Mouse (Mus musculus): ENCODE data around the gene Tbc1d8b. TPM values are rescaled to one million over a fixed set of nuclear protein-coding genes. Genes with fewer than 3 reads are reported as not detected.

The Tbc1d8b gene
- polyA plus RNA-seq, 1 experiment from 2014 or later, result 3.4 TPM

DNA sequence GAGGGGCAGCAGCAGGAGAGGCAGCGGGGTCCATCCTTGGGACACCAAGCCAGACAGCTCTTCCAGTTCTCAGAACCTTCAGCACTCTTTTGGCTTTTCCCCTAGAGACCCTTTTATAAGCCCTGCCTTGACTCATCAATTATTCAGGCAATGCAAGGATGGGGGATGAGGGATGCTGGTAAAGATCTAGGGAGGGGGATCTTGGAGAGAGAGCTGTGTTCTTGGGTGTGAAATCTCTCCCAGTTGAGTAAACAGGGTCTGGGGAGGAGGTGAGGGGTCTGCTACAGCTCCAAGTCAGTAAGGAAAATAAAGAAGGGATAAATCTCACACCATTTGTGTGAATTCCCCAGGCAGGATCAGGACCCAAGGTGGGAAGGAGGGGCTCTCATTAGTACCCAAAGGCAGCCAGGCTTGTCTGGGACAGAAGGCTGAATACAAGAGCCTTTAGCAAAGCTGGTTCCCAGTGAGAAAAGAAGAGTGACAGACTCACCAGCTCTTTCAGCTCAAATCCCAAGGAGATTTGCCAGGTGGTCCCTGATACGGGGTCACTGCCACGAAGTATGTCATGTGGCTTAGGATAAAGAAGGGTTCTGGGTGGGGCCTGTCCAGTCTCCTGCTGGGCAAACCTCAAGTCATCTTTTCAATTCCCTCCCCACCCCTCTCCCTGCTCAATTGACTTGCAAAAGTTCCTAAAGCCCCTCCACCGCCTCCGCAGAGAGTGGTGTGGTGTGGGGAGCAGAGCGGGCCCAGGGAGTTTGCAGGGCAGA lies 97.7 kb downstream of the Tbc1d8b start, which contains the start of gene Ripply1:
TSS of gene Ripply1 (minus strand) at position 76 of the 767 bp plus-strand sequence.
- H3K27me3 ChIP-seq (replicated peaks), result 0 out of 2 replicates have a peak, but pooled peaks cover 5% of the 10 kb centered on the region
- no peak within 1 kb of the TSS for H3K27ac ChIP-seq
- no peak within 1 kb of the TSS for H3K4me3 ChIP-seq (replicated peaks)
- ATAC-seq, result no peak
- 61% methylated on average over 6 of the region's 6 CpGs for WGBS
- H3K4me1 ChIP-seq (replicated peaks), result no peaks in the 10 kb centered on the region
- H3K4me2 ChIP-seq (replicated peaks), result no peak within 1 kb of the TSS
- H3K36me3 ChIP-seq, result no peaks in the 10 kb centered on the region
- no peaks in the 10 kb centered on the region for H3K9me3 ChIP-seq
- no peak within 1 kb of the TSS for H3K9ac ChIP-seq

DNA sequence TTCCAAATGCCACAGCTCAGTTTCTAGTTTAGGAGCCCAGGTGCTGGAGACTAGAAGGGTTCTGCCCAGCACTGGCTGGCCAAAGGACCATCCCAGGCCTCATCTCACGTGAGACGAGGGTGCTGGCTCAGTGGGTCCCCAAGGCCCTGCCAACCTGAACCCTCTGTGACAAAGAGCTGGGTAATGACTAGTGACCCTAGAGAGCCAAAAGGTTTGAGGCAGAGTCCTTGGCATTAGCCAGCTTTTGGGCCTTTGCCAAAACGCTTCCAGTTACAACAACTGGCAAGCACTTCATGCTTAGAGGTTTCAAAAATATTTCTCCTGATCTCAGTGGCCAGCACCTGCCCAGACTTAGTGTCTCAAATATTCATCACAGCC lies 98.2 kb downstream of the Tbc1d8b start:
- Histone ChIP-seq H3K27me3 (replicated peaks) (0 out of 2 replicates have a peak, but pooled peaks cover 5% of the 10 kb centered on the region), H3K36me3 (no peaks in the 10 kb centered on the region), H3K9ac (no peak overlapping the region), H3K27ac (no peak overlapping the region), H3K9me3 (no peaks in the 10 kb centered on the region), H3K4me1 (replicated peaks) (no peaks in the 10 kb centered on the region), H3K4me3 (replicated peaks) (no peak overlapping the region), H3K4me2 (replicated peaks) (no peak overlapping the region)
- ATAC-seq, result no peak
- 75% methylated on average over 3 of the region's 3 CpGs for WGBS

DNA sequence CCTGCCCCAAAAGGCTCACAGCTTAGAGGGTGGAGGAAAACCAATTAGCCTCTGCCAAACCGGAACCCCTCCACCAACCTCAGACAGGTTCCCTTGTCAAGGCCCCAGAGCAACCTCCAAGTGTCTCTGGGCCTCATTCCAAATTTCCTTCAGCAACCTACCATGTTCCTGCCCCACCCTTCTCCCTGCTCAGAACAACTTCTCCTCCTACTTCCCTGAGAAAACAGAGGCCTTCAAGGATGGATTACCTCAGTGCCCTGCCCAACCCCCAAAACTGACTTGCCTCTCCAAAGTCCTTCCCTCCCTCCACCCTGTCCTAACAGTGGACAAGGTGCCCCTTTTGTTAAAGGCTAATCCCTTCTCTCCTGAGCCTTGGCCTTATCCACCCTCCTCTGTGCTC lies 101.0 kb downstream of the Tbc1d8b start:
- H3K9ac ChIP-seq, result no peak overlapping the region
- 37% methylated on average over 1 of the region's 1 CpGs for WGBS
- H3K27ac ChIP-seq, result no peak overlapping the region
- H3K27me3 ChIP-seq (replicated peaks), result 0 out of 2 replicates have a peak, but pooled peaks cover 5% of the 10 kb centered on the region
- H3K4me3 ChIP-seq (replicated peaks), result no peak overlapping the region
- ATAC-seq, result peak; percentile 28; the same call in 1 of the 2 replicates
- no peaks in the 10 kb centered on the region for H3K9me3 ChIP-seq
- H3K4me2 ChIP-seq (replicated peaks), result no peak overlapping the region
- H3K4me1 ChIP-seq (replicated peaks), result no peaks in the 10 kb centered on the region
- no peaks in the 10 kb centered on the region for H3K36me3 ChIP-seq

DNA sequence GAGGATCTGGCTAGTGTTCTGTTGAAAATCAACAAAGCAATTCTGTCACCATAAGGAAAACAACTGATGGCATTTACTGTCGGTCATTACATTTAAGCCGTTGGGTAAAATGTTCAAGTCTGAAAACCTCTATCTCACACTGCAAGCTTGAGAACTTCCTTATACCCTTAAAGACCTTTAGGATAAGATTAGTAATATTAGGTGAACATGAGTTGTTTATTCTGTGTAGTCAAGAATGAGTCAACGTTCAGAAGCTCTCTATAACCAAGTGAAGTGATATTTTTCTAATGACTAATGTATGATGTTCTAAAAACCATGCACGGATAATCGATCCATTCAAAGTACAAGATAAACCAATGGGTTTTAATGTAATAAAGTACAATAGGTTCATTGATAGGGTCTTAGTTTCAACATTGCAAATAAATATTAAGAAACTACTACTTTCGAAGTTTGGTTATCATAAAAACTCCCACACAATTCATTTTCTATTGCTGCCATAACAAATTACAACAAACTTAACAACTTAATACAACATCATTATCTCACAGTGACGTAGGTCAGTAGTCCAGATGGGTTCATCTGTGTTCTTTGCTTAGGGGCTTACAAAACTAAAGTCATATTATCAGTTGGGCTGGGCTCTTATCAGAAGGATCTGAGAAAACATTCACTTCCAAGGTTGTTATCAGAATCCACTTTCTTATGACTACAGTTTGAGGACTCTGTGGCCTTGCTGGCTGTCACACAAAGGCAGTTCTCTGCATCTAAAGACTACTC lies 109.5 kb downstream of the Tbc1d8b start:
- no peak overlapping the region for H3K9ac ChIP-seq
- no peaks in the 10 kb centered on the region for H3K9me3 ChIP-seq
- no peaks in the 10 kb centered on the region for H3K36me3 ChIP-seq
- ATAC-seq, result peak; percentile 67
- WGBS, result 59% methylated on average over 7 of the region's 7 CpGs
- no peak overlapping the region for H3K27ac ChIP-seq
- H3K4me1 ChIP-seq (replicated peaks), result no peaks in the 10 kb centered on the region
- H3K4me3 ChIP-seq (replicated peaks), result no peak overlapping the region
- 0 out of 2 replicates have a peak, but pooled peaks cover 3% of the 10 kb centered on the region for H3K27me3 ChIP-seq (replicated peaks)
- H3K4me2 ChIP-seq (replicated peaks), result no peak overlapping the region

DNA sequence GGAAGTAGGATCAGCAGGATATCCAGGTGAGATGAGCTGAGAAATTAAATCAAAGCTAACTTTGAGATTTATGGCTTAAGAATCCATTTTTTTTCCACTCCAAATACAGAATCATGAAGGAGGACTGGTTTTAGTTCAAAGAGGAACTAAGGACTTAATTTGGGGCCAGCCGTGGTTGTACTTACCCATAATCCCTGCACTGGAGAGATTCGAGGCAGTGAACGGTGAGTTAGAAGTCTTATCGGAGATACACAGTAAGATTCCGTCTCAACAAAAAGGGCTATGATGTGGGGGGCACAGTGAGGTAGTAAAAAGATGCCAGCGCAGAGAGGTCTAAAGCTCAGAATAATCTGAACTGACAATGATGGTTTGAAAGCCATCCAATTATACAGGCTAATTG lies 111.2 kb downstream of the Tbc1d8b start:
- WGBS, result 95% methylated on average over 6 of the region's 6 CpGs
- no peak for ATAC-seq
- H3K36me3 ChIP-seq, result no peaks in the 10 kb centered on the region
- no peak overlapping the region for H3K4me2 ChIP-seq (replicated peaks)
- no peaks in the 10 kb centered on the region for H3K9me3 ChIP-seq
- H3K27me3 ChIP-seq (replicated peaks), result 0 out of 2 replicates have a peak, but pooled peaks cover 3% of the 10 kb centered on the region
- no peaks in the 10 kb centered on the region for H3K4me1 ChIP-seq (replicated peaks)
- H3K4me3 ChIP-seq (replicated peaks), result no peak overlapping the region
- no peak overlapping the region for H3K27ac ChIP-seq
- H3K9ac ChIP-seq, result no peak overlapping the region

DNA sequence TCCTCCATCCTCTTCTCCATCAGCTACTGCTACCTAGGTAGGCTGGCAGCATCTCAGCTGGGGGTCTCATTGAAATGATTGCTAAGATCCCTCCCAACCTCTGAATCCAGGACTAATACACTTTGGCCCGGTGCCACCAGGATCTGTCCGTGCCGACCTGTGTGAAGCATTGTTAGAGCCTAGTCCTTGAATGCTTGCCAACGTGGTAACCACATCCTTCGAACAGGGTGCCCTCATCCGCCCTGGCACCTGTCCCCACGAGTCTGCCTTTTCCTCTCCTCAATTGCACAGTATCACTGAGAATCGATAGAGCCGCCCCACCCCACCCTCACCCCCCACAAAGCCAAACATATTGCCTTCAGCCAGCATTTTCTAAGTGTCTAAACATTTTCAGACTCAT lies 113.1 kb downstream of the Tbc1d8b start:
- Histone ChIP-seq H3K36me3 (no peaks in the 10 kb centered on the region), H3K27ac (no peak overlapping the region), H3K4me3 (replicated peaks) (no peak overlapping the region), H3K4me1 (replicated peaks) (no peaks in the 10 kb centered on the region), H3K4me2 (replicated peaks) (no peak overlapping the region), H3K27me3 (replicated peaks) (0 out of 2 replicates have a peak, but pooled peaks cover 3% of the 10 kb centered on the region), H3K9ac (no peak overlapping the region), H3K9me3 (no peaks in the 10 kb centered on the region)
- 75% methylated on average over 9 of the region's 9 CpGs for WGBS
- no peak for ATAC-seq

DNA sequence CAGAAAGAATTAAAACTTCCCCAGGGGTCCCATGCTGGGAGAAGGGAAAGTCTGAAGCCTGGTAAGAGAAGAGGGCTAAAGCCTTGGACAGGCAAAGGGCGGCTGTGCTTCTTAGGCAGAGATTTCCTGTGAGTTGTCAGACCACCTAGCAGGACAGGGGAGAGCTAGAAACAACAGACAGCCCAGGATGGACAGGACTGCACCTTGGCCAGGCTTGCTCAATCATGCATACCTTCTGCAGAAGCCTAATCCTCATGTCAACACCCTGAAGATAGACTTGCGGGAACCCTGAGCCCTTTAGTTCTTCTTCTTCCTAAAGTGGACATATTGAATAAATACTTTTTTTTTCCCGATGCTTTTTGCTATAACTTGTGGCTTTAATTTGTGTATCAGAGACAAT lies 115.2 kb downstream of the Tbc1d8b start:
- no peak overlapping the region for H3K9ac ChIP-seq
- H3K9me3 ChIP-seq, result no peaks in the 10 kb centered on the region
- H3K27me3 ChIP-seq (replicated peaks), result 0 out of 2 replicates have a peak, but pooled peaks cover 3% of the 10 kb centered on the region
- peak; percentile 71; the same call in 1 of the 2 replicates for ATAC-seq
- no peaks in the 10 kb centered on the region for H3K4me1 ChIP-seq (replicated peaks)
- H3K4me3 ChIP-seq (replicated peaks), result no peak overlapping the region
- H3K36me3 ChIP-seq, result no peaks in the 10 kb centered on the region
- H3K27ac ChIP-seq, result no peak overlapping the region
- no peak overlapping the region for H3K4me2 ChIP-seq (replicated peaks)
- WGBS, result 58% methylated on average over 3 of the region's 3 CpGs

DNA sequence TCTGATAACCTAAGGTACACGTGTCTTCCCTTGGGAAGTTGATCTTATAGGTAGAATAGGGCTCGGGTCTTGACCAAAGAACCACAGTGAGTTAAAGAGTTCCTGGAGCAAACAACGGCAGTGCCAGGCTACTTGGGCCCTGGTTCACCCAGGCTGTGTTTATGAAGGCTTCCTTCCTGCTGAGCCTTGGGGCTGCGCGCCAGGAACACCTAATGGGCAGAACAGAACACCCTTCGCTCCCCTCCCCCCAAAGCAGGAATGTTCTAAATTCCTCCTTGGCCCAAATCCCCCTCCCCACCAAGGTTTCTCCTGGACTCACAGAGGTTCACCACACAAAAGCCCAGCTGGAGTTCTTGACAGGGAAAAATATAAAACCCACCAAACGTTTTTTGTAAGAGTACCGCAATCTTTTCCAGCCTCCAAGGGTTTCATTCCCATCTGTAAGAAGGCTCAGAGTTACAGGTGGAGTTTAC lies 115.6 kb downstream of the Tbc1d8b start, which contains the start of gene Cldn2:
TSS of gene Cldn2 (plus strand) at position 423 of the 473 bp plus-strand sequence.
- ATAC-seq, result no peak
- Histone ChIP-seq H3K9me3 (no peaks in the 10 kb centered on the region), H3K4me1 (replicated peaks) (no peaks in the 10 kb centered on the region), H3K27me3 (replicated peaks) (0 out of 2 replicates have a peak, but pooled peaks cover 3% of the 10 kb centered on the region), H3K27ac (no peak within 1 kb of the TSS), H3K36me3 (no peaks in the 10 kb centered on the region), H3K4me2 (replicated peaks) (no peak within 1 kb of the TSS), H3K4me3 (replicated peaks) (no peak within 1 kb of the TSS), H3K9ac (no peak within 1 kb of the TSS)
- 66% methylated on average over 8 of the region's 8 CpGs for WGBS

Other genes with a start within 250 kb of the Tbc1d8b start
- gene D330045A20Rik, start 204.6 kb upstream of the Tbc1d8b start, polyA plus RNA-seq (2015; fragmentation: Nextera tagmentation; extraction: Ambion mirVana), result 3.3 and 4.0 TPM in 2 replicates
- 128 and 141 TPM in 2 replicates for gene Rnf128, start 121.7 kb upstream of the Tbc1d8b start, polyA plus RNA-seq (2015; fragmentation: Nextera tagmentation; extraction: Ambion mirVana)
- gene Gm15013, start 29.5 kb downstream of the Tbc1d8b start, polyA plus RNA-seq (2015; fragmentation: Nextera tagmentation; extraction: Ambion mirVana), result 0.25 and 0.29 TPM in 2 replicates
- gene Ripply1, start 97.4 kb downstream of the Tbc1d8b start, polyA plus RNA-seq (2015; fragmentation: Nextera tagmentation; extraction: Ambion mirVana), result not detected in 2 replicates
- gene Cldn2, start 115.8 kb downstream of the Tbc1d8b start, polyA plus RNA-seq (2015; fragmentation: Nextera tagmentation; extraction: Ambion mirVana), result 54.1 and 59.8 TPM in 2 replicates
- 13.3 TPM in 2 replicates for gene Morc4, start 186.7 kb downstream of the Tbc1d8b start, polyA plus RNA-seq (2015; fragmentation: Nextera tagmentation; extraction: Ambion mirVana)